Mouse (Mus musculus) left cerebral cortex, postnatal 25 days (tissue): ENCODE data around the gene Nop14. TPM values are rescaled to one million over a fixed set of nuclear protein-coding genes. Genes with fewer than 3 reads are reported as not detected.

Experiments
- DNase-seq, 2 experiments: peaks; one replicate each; pipeline ENCODE4 v3.0.0; 2022; ENCODE audit warnings: low spot score in 2 of 2, mixed read lengths in 1 of 2
- intact Hi-C: fragments of 180-260 bp; cut with DNase I; formaldehyde crosslinking; loops from one replicate; pipeline ENCODE4 v1.15.1; 2025
- total RNA-seq, 2 experiments: library from RNA; stranded (reverse); gene quantifications; 2 replicates each; pipeline ENCODE4 v1.2.3; 2021

The Nop14 gene
- total RNA-seq, result 10 to 100 TPM; 13.0 to 15.0 TPM

DNA sequence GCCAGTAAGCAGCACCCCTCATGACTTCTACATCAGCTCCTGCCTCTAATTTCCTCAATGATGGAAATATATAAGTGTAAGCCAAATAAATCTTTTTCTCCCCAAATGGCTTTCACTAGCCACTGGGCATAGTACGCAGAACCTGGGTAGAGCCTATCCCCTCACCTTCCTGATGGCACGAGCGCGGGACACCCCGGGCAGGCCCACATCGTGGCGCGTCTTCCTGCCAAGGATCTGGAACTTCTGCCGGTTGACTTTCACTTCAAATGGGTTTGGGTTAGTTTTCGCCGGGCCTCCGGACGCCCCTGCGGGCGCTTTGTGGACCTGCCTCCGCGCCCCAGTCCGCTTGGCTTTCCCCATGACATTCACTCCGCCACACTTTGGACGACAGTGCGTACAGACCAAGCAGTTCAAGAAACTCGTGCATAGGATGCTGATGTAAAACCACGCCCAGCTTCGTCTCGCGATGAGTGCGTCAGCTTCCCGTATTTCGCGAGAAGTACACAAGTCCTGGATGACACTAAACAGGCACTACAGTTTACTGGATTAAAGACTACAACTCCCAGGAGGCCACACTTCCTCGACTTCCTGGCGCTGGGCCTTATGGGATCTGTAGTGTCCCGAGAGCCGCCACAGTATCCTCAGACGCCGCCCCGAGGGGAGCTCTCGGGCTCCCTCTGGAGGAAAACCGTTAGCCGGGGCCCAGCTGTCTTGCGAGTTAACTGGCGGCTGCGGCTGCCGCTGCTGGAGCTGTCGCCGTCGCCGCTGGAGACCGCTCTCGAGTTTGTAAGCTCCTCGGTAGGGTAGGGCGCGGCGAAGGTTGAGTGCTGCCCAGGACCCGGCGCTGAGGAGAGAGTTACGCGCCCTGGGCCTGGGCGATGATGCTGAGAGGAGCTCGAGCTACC lies at the start of gene Nop14, which contains the start of gene Grk4:
Gene Nop14, minus strand, starts transcription at position 463 of the 905 bp plus-strand sequence.
Gene Grk4, plus strand, starts transcription at position 694 of the 905 bp plus-strand sequence.
- peak; percentile 100 for DNase-seq
- intact Hi-C loops, result loop anchor here (1.0 to 10.0 kb wide), 3 partner anchors 101 to 385 kb away; partner anchors contain the start of genes Hgfac and Htt

DNA sequence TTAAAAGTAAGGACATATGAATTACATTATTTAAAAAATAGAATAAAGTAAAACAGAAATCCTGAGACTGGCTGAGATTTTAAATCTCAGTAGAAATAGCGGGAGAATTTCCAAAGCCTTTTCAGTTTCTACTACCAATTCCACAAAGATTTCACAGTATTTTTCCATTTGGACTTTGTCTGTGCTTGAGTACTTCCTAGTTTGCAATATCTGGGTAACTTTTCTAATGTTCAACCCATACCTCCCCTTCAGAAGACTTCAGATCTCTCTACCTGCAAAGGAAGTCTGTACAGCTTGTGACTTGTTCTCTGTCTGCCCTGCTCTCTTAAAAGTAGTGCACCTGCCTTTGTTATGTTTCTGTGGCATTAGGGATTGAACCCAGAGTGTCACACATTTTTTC lies 48.5 kb upstream of the Nop14 start:
- intact Hi-C loops, result no loop called here
- no peak for DNase-seq

DNA sequence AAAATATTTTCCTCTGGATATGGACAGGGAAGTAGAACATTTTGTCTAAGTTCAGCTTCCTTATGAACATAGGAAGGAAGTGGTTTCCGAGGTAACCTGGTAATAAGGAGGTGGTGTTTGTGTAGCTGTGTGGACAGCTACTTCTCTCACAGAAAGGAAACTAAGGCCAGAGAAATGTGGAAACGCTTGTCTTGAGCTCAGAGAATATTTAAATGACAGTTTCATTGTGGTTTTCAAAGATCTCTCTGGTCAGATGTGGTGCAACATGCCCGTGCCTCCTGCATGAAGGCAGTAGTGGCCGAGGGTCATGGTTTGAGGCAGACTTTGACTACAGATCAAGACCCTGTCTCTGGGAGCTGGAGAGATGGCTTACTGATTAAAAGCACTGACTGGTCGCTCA lies 35.6 kb upstream of the Nop14 start:
- DNase-seq, result no peak
- intact Hi-C loops, result loop anchor here (5.0 kb wide), 1 partner anchor 52 kb away; no protein-coding TSS in a partner anchor

DNA sequence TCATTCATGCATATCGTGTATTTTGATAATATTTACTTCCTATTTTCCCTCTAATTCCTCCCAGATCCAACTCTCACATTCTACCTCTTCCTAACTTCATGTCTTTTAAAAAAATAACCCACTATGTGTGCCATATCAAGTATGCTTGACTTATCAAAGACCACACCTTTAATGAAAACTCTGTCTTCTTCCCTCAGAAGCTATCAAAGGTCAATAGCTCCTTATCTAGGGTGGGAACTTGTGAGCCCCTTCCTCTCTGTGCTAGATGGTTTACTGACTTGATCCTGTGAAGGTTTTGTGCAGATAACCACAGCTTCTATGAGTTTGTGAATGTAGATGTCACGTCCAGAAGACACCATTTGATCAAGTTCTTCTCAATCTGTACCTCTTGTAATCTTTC lies 32.8 kb upstream of the Nop14 start:
- no peak for DNase-seq
- intact Hi-C loops, result no loop called here

DNA sequence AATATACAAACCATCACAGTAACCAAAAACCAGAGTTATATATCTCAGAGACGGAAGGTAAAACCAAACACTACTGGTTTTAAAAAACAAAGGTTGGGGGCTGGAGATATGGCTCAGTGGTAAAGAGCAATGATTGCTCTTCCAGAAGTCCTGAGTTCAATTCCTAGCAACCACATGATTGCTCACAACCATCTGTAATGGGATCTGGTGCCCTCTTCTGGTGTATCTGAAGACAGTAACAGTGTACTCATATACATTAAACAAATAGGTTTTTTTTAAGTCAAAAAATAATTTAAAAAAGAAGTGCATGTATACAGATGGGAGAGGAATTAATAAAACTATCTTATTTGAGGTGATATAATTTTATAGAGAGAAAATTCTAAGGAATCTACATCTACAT lies 29.9 kb upstream of the Nop14 start:
- intact Hi-C loops, result no loop called here
- no peak for DNase-seq

DNA sequence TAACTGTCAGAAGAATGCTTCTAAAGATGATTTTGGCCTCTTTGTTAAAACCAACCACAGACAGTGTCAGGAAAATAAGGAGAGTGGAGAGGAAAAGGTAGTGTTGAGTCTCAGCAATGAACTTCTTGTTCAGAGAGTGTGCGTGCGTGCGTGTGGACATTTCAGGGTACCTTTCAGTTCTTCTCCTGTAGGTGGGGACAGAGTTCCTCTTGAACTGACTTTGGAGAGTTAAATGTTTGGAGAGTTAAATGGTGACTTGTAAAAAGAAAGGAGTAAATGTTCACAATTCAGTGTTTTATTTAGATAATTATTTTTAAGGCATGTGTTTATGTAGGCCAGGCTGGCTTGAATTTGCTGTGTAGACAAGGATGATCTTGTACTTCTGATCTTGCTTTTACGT lies 10.3 kb upstream of the Nop14 start:
- no peak for DNase-seq
- intact Hi-C loops, result no loop called here

DNA sequence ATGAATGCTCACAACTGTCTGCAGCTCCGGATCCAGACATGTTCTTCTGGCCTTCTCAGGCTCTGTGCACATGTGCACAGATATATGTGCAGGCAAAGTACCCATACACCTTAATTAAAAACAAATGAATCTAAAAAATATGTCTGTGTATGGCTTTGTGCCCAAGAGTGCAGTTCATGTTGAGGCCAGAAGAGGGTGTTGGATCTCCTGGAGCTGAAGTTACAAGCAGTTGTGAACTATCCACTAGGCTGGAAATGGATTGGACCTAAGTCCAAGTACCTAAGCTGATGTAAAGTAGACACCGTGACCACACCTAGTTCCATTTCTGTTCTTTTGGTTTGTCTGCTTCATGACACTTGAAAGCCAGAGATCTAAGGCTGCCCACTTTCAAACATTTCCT lies 9.5 kb upstream of the Nop14 start:
- intact Hi-C loops, result loop anchor here (10.0 kb wide), 2 partner anchors 225 to 375 kb away; partner anchors contain the start of gene Hgfac
- DNase-seq, result no peak

DNA sequence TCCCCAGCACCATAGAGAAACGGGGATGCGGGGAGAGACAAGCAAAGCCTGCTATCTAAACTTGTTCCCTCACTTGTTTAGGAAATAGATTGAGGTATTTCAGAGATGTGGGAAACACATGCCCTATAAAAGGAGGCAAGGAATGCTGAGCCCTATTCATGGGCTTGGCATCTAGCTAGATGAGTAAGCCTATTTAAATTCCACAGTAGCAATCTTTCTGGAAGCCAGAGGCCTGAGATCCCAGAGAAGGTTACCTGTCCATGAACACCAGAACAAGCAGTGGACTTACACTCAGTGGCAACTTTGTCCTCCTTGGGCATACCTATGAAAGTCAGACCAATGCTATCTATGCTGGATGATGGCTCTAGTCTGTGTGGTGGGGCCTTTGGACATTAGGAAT lies 3.3 kb upstream of the Nop14 start:
- no peak for DNase-seq
- intact Hi-C loops, result loop anchor here (10.0 kb wide), 2 partner anchors 232 to 382 kb away; partner anchors contain the start of gene Hgfac

DNA sequence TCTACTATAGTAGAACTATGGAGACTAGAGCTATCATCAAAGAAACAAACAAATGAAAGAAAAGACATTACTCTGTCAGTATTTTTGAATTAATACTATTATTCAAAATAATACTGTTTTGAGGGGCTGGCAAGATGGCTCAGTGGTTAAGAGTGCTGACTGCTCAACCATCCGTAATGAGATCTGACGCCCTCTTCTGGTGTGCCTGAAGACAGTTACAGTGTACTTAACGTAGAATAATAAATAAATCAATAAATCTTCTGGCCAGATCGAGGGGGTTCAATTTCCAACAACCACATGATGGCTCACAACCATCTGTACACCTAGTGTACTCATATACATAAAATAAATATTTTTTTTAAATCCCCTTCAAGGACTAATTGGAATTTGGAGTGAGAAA lies 2.0 kb upstream of the Nop14 start:
- intact Hi-C loops, result loop anchor here (10.0 kb wide), 2 partner anchors 233 to 383 kb away; partner anchors contain the start of gene Hgfac

DNA sequence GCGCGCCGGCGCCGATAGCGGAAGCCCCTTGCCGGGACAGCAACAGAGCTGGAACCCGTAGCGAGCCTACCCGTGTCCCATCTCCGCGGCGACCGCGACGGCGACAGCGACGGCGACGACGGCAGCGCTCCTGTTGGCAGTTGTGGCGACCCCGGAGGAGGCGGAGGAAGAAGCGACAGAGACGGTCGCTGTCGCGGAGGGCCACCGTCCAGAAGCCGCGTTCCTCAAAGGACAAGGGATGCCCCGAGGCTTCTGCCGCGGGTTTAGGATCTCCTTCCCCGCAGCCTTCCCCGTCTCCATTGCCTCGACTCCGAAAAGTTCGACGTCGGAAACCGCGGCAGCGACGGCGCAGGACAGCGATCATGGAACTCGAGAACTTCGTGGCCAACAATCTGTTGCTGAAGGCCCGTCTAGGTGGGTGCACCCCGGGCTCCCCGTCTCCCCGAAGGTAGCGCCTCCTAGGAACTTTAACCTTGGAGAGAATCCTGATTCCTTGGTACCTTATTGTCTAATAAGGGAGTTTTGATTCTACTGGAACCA lies 713 bp upstream of the Nop14 start:
- DNase-seq, result no peak
- intact Hi-C loops, result loop anchor here (1.0 to 10.0 kb wide), 3 partner anchors 101 to 384 kb away; partner anchors contain the start of genes Hgfac and Htt

More for the DNA sequence above, 2.0 kb upstream of the Nop14 start:
- DNase-seq, result no peak

DNA sequence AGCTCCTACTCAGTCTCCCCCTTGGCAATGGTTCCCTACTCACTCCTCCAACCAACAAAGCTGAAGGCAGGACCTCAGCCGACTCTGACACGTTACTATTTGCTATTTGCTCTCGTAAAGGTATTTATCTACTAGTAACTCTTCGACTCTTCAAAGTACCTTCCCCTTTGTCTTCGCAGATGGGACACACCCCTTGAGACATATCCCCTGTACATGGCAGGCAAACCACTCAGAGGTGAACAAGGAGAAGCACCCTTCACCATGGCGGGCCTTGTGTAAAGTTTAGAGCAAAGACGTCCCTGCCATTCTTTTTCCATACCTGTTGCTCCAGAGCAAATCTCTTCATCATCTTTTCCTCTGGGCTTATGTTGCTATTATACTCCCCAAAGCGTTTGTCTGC lies 2.4 kb downstream of the Nop14 start:
- intact Hi-C loops, result no loop called here
- no peak for DNase-seq

DNA sequence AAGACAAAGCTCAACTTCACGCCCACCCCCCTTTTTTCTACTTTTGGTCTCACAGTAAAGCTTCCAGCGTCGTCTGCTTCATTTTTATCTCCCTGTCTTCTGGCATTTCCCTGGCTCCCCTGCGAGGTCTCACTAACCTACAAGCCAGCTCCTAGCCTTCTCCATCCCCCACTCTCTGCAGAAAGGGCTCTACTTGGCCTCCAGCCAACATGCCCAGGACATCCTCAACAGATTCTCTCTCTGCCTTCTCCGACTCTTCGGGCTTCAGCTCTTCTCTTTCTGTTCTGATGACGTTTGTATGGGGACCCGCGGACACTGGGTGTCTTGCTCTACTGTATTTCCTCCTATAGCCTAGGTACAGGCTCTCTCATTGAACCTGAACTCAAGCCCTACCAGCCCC lies 5.1 kb downstream of the Nop14 start:
- no peak for DNase-seq
- intact Hi-C loops, result no loop called here

DNA sequence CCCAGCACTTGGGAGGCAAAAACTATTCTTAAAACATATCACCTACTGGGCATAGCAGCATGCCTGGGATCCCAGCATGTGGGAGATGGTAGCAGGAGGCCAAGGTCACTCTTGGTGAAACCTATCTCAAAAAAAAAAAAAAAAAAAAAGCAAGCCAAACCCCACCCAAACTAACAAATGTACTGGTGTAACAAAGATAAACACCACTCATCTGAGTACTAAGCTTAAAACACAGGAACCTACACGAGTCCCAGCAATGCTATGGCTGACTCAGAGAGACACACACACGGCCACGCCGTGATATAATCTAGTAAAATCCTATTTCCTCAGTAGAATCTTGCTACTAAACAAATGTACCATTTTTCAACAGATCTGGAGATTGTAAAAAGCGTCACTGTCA lies 7.0 kb downstream of the Nop14 start:
- intact Hi-C loops, result no loop called here
- no peak for DNase-seq

DNA sequence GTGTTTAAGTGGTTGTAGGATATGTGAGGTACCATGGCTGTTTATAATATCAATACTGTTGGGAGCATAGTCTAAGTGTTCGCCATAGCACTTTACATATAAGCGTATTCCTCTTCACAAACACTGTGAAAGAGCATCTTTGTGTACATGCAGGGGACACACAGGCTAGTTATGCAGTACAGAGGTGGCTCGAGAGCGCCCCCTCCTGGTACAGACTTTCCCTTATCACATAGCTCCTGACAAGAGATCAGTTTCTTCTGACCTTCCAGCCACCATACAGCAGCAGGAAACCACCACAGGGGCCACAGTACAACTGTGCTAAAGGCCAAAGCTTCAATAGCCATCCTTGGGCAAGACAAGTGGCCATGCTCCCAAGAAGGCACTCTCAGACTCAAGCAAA lies 12.4 kb downstream of the Nop14 start:
- peak; percentile 52 to 61 for DNase-seq
- intact Hi-C loops, result loop anchor here (5.0 kb wide), 1 partner anchor 200 kb away; no protein-coding TSS in a partner anchor

DNA sequence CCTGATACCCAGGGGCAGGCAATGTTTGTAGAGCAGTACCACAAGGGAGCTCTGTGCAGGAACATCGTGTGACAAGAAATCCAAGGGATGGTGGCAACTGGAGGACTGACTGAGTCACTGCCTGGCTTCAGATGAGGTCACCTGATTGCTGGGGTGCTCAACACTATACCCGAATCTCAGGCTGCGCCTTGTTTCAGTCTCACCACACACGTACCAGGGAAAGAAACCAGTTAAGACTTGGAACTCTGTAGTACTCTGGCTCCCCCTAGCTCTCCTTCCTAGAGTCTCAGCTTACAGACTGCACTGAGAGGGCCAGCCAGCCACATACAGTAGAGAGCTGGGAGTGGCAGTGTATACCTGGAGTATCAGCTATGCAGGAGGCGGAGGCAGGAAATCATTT lies 17.0 kb downstream of the Nop14 start:
- intact Hi-C loops, result no loop called here
- DNase-seq, result peak; percentile 59 to 82

DNA sequence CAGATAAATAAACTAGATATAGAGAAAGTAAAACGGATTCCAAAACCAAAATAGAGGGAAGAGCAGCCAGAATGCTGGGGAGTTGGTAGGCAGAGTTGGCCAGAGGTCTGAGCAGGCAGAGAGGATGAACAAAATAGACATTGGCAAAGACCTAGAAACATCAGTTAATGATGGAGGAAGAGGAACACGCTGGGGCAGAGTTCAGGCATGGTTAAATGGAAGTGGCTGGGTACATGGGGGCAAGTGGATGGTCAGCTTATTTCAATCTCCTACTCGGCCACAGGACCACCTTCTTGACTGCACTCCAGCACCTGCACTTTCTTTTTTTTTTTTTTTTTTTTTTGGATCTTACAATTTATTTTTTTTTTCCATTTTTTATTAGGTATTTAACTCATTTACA lies 18.0 kb downstream of the Nop14 start:
- intact Hi-C loops, result no loop called here

DNA sequence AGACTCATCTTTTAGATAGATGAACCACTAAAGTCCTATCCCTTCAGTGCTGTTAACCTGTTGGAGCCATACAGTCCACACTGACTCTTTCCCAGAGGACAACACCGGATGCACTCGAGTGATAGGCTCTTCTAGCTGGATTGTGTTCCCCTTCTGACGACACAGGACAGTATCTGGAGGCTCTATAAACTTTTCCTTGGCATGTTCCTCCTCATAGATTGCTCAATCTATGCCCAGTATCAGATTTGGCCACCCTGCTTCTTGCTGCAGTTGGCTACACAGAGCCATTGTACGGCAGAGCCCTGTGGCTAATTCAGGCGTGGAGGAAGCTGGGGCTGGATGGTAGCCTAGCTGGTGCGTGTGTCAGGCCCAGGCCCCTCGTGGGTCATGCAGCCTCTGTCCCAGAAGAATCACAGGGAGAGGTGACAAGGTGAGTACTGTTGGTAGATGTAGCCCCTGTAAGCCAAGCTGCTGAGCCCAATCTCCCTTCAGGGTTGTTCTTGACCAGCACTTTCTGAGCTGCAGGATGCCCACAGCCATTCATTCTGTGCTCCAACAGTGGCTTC lies 22.3 kb downstream of the Nop14 start:
- no peak for DNase-seq
- intact Hi-C loops, result loop anchor here (2.0 to 10.0 kb wide), 2 partner anchors 121 to 273 kb away; partner anchors contain the start of gene Fam193a

More for the DNA sequence above, 18.0 kb downstream of the Nop14 start:
- DNase-seq, result no peak

DNA sequence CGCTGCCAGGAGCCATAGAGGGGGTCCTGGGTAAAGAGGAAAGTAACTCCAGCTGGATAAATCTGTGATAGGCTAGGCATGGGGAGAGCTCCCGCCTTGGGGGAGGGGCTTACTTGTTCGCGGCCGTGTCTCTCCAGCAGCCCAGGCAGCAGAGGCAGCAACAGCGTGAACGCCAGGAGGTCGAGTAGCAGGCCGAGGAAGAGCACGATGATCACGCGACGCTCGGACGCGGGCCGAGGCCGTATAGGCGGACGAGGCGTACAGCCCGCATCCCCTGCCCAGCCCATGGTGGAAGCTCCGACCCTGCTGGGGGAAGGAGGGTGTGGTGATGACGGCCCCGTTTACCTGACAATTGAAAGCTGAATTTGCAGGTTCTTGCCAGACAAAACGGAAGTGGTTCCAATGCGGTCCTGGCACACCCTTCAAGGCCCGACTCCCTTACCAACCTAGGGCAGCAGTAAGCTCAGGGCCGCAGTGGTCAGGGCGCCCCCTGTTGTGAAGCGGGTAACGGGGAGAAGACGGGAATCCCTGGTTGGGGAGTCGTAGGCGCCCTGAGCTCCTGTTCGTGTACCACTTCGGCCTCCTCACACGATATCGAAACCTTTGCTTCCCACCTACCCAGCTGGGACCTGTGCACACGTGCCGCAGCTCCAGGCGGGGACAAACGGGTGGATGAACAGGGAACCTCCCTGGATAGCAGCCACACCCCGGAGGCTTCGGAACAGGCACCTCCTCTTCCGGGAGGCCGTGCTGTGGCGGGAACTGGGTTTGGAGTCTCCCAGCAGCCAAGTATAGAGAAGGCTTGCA lies 23.3 kb downstream of the Nop14 start, which contains the start of gene Mfsd10:
Gene Mfsd10, minus strand, starts transcription at position 732 of the 807 bp plus-strand sequence.
- intact Hi-C loops, result loop anchor here (1.0 to 10.0 kb wide), 3 partner anchors 63 to 272 kb away; partner anchors contain the start of genes Add1 and Fam193a
- DNase-seq, result peak; percentile 81 to 90

DNA sequence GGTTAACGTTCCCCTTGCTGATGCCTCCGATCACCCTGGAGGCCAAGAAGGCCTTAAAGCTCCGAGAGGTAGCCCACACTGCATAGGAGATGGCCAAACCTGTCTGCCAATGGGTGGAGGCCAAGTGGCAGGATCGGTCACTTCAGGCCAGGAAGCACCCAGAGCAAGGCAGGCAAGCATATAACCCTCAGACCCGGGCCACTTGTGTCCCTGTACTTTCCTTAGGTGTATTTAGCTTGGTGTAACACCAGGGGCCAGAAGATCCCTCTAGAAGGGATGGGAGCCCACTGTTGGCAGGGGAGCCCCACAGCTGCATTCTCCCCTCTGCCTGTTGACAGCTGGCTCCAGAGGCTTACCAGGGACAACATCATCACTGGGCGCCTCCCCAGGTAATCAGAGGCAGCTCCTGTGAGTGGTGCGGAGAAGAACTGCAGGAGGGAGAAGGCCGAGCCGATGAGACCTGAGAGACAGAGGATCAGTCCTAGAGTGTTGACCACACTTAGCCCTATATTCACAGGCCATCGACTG lies 24.2 kb downstream of the Nop14 start:
- DNase-seq, result peak in 1 of 2 experiments; percentile 20
- intact Hi-C loops, result loop anchor here (1.0 to 10.0 kb wide), 3 partner anchors 62 to 271 kb away; partner anchors contain the start of genes Add1 and Fam193a
